Mouse (Mus musculus): ENCODE results near the gene Lhfpl1.

Lhfpl1 gene

GRCm38 (mm10) chrX:145348377-145349203 lies at the start of gene Lhfpl1:
TSS of gene Lhfpl1 (minus strand) at chrX:145349089.
- no peak for DNase-seq (ENCODE audit: low read depth, low spot score)

- DNase-seq (ENCODE audit: low read depth, low spot score) = no peak
These were observed 22.9 kb upstream of the Lhfpl1 start for GRCm38 (mm10) chrX:145371839-145372238.

- DNase-seq (ENCODE audit: low read depth, low spot score) = no peak
These were observed 13.6 kb upstream of the Lhfpl1 start for GRCm38 (mm10) chrX:145362527-145362926.

- no peak for DNase-seq (ENCODE audit: low read depth, low spot score)
These were observed 6.5 kb downstream of the Lhfpl1 start for GRCm38 (mm10) chrX:145342402-145342801.

GRCm38 (mm10) chrX:145336141-145336540 lies 12.7 kb downstream of the Lhfpl1 start:
- no peak for DNase-seq (ENCODE audit: low read depth, low spot score)

GRCm38 (mm10) chrX:145308555-145308954 lies 40.3 kb downstream of the Lhfpl1 start:
- peak; percentile 6 for DNase-seq (ENCODE audit: low read depth, low spot score)

- peak; percentile 38 for DNase-seq (ENCODE audit: low read depth, low spot score)
These were observed 41.7 kb downstream of the Lhfpl1 start for GRCm38 (mm10) chrX:145307174-145307573.

- peak; percentile 73 for DNase-seq (ENCODE audit: low read depth, low spot score)
These were observed 48.7 kb downstream of the Lhfpl1 start for GRCm38 (mm10) chrX:145300232-145300631.

GRCm38 (mm10) chrX:145272209-145272608 lies 76.7 kb downstream of the Lhfpl1 start:
- DNase-seq (ENCODE audit: low read depth, low spot score) = no peak

- peak; percentile 0 for DNase-seq (ENCODE audit: low read depth, low spot score)
These were observed 77.1 kb downstream of the Lhfpl1 start for GRCm38 (mm10) chrX:145271768-145272167.

GRCm38 (mm10) chrX:145261803-145262202 lies 87.1 kb downstream of the Lhfpl1 start:
- DNase-seq (ENCODE audit: low read depth, low spot score) = no peak
